Mouse (Mus musculus): ENCODE data around the gene Kdf1.
"Not testable (repeated sequence)": the region's sequence is repeated elsewhere in the genome, so short reads cannot be mapped to it uniquely, and the experiment has no call there.

- not testable (repeated sequence) for TF ChIP-seq CTCF (IDR thresholded peaks at IDR 0.05; ENCODE audit: control insufficient read depth, insufficient read depth, insufficient replicate concordance, low read depth, low read length); POLR2A (IDR thresholded peaks at IDR 0.05; ENCODE audit: control insufficient read depth, low read depth, low read length)
Observed at GRCm38 (mm10) chr4:133512511-133512910, 6.3 kb upstream of the Kdf1 start.
